Mouse (Mus musculus): ENCODE measurements around the gene Polg2. TPM values are rescaled to one million over a fixed set of nuclear protein-coding genes. Genes with fewer than 3 reads are reported as not detected.

The Polg2 gene
- total and polyA plus RNA-seq, 3 experiments, result 6.3 to 10.7 TPM; not detected in 1

DNA sequence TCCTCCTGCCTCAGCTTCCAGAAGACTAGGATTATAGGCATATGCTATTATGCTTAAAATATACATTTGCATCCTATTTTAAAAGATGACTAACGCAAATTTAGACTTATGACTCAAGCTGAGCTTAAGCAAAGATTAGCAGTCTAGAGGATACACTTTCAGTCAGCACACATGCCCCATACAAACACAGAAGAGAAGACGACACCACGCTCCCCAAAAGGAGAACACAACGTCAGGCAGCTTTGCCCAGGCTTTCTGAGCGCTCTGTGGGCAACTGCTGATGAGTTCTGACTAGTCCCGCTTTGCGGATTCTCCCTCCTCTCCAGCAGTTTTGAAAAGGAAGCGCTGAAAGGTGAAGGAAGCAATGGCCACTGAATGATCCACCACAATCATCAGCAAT is 44.4 kb upstream of the Polg2 start:
- no peaks in the 10 kb centered on the region for H3K27me3 ChIP-seq (ENCODE audit: control insufficient read depth in 1 of 2, insufficient read depth in 2 of 2, low read length in 2 of 2)
- no peak overlapping the region for H3K4me3 ChIP-seq (ENCODE audit: control insufficient read depth in 1 of 2, insufficient read depth in 1 of 2, low read depth in 2 of 2, low read length in 2 of 2)
- H3K9ac ChIP-seq (ENCODE audit: control insufficient read depth, low read depth, low read length, poor library complexity, severe bottlenecking), result no peak overlapping the region
- no peak for DNase-seq (ENCODE audit: low read depth, low spot score)
- no peaks in the 10 kb centered on the region for H3K79me2 ChIP-seq (ENCODE audit: control insufficient read depth, insufficient read depth, low read length, poor library complexity)
- TF ChIP-seq HCFC1 (IDR thresholded peaks at IDR 0.05; ENCODE audit: low read depth, low read length) (no peak), MAZ (IDR thresholded peaks at IDR 0.05; ENCODE audit: low read depth, low read length) (no peak), BHLHE40 (IDR thresholded peaks at IDR 0.05; ENCODE audit: borderline replicate concordance, low read depth, low read length) (no peak), SIN3A (IDR thresholded peaks at IDR 0.05; ENCODE audit: low read length) (no peak), GABPA (IDR thresholded peaks at IDR 0.05; ENCODE audit: low read depth, low read length) (no peak), KAT2A (conservative IDR thresholded peaks at IDR 0.05; ENCODE audit: low read depth, low read length) (no peak)
- peaks cover 5 to 6% of the 10 kb centered on the region in 2 experiments; a peak in 3 of 4 replicates for H3K36me3 ChIP-seq (ENCODE audit: control insufficient read depth in 1 of 2, insufficient read depth in 2 of 2, low read length in 2 of 2)
- peaks cover 0 to 2% of the 10 kb centered on the region in 2 experiments; a peak in 1 of 4 replicates for H3K4me1 ChIP-seq (ENCODE audit: control insufficient read depth in 1 of 2, insufficient read depth in 2 of 2, low read length in 2 of 2)
- H3K9me3 ChIP-seq (replicated peaks; ENCODE audit: insufficient read depth, low read length), result no peaks in the 10 kb centered on the region
- no peak overlapping the region for H3K27ac ChIP-seq (ENCODE audit: control insufficient read depth, low read depth, low read length)

GRCm38 (mm10) chr11:106822911-106823310 is 43.6 kb upstream of the Polg2 start:
- TF ChIP-seq E2F4 (IDR thresholded peaks at IDR 0.05; ENCODE audit: borderline replicate concordance, low read depth, low read length) (no peak), MYB (IDR thresholded peaks at IDR 0.05; ENCODE audit: low read depth, low read length) (no peak), POLR2AphosphoS5 (IDR thresholded peaks at IDR 0.05; ENCODE audit: borderline replicate concordance, low read depth, low read length) (no peak), ZNF384 (IDR thresholded peaks at IDR 0.05; ENCODE audit: low read depth, low read length) (no peak), ELF1 (IDR thresholded peaks at IDR 0.05; ENCODE audit: low read depth, low read length) (no peak), RAD21 (IDR thresholded peaks at IDR 0.05; ENCODE audit: low read depth, low read length) (no peak), CHD1 (IDR thresholded peaks at IDR 0.05; ENCODE audit: low read depth, low read length) (no peak), MYC (IDR thresholded peaks at IDR 0.05; ENCODE audit: low read depth, low read length) (no peak), KAT2A (conservative IDR thresholded peaks at IDR 0.05; ENCODE audit: low read depth, low read length) (no peak), MAX (IDR thresholded peaks at IDR 0.05; ENCODE audit: low read length) (no peak), MAZ (IDR thresholded peaks at IDR 0.05; ENCODE audit: low read depth, low read length) (no peak), RCOR1 (IDR thresholded peaks at IDR 0.05; ENCODE audit: low read depth, low read length) (no peak), BHLHE40 (IDR thresholded peaks at IDR 0.05; ENCODE audit: borderline replicate concordance, low read depth, low read length) (no peak), POLR2A (IDR thresholded peaks at IDR 0.05; ENCODE audit: control insufficient read depth in 1 of 2, insufficient read depth in 1 of 2, low read depth in 1 of 2, low read length in 2 of 2, poor library complexity in 1 of 2) (no peak), GABPA (IDR thresholded peaks at IDR 0.05; ENCODE audit: low read depth, low read length) (no peak), SIN3A (IDR thresholded peaks at IDR 0.05; ENCODE audit: low read length) (no peak), MXI1 (IDR thresholded peaks at IDR 0.05; ENCODE audit: low read depth, low read length) (no peak), NELFE (IDR thresholded peaks at IDR 0.05; ENCODE audit: low read depth, low read length) (no peak), JUND (IDR thresholded peaks at IDR 0.05; ENCODE audit: low read depth, low read length) (no peak)
- no peak overlapping the region for H3K4me3 ChIP-seq (ENCODE audit: control insufficient read depth in 1 of 2, insufficient read depth in 1 of 2, low read depth in 2 of 2, low read length in 2 of 2)
- no peak for DNase-seq (ENCODE audit: low read depth, low spot score)
- H3K4me1 ChIP-seq (ENCODE audit: control insufficient read depth in 1 of 2, insufficient read depth in 2 of 2, low read length in 2 of 2), result peaks cover 0 to 2% of the 10 kb centered on the region in 2 experiments; a peak in 1 of 4 replicates
- H3K9ac ChIP-seq (ENCODE audit: control insufficient read depth, low read depth, low read length, poor library complexity, severe bottlenecking), result no peak overlapping the region
- H3K27ac ChIP-seq (ENCODE audit: control insufficient read depth, low read depth, low read length), result no peak overlapping the region
- peaks cover 5 to 8% of the 10 kb centered on the region in 2 experiments; a peak in 3 of 4 replicates for H3K36me3 ChIP-seq (ENCODE audit: control insufficient read depth in 1 of 2, insufficient read depth in 2 of 2, low read length in 2 of 2)
- H3K27me3 ChIP-seq (ENCODE audit: control insufficient read depth in 1 of 2, insufficient read depth in 2 of 2, low read length in 2 of 2), result no peaks in the 10 kb centered on the region
- no peaks in the 10 kb centered on the region for H3K9me3 ChIP-seq (replicated peaks; ENCODE audit: insufficient read depth, low read length)
- H3K79me2 ChIP-seq (ENCODE audit: control insufficient read depth, insufficient read depth, low read length, poor library complexity), result no peaks in the 10 kb centered on the region

All from MEL (cell line).